Mouse (Mus musculus): ENCODE results near the gene Six1.
"Not testable (repeated sequence)": the region's sequence is repeated elsewhere in the genome, so short reads cannot be mapped to it uniquely, and the experiment has no call there.

Gene Six1

DNA sequence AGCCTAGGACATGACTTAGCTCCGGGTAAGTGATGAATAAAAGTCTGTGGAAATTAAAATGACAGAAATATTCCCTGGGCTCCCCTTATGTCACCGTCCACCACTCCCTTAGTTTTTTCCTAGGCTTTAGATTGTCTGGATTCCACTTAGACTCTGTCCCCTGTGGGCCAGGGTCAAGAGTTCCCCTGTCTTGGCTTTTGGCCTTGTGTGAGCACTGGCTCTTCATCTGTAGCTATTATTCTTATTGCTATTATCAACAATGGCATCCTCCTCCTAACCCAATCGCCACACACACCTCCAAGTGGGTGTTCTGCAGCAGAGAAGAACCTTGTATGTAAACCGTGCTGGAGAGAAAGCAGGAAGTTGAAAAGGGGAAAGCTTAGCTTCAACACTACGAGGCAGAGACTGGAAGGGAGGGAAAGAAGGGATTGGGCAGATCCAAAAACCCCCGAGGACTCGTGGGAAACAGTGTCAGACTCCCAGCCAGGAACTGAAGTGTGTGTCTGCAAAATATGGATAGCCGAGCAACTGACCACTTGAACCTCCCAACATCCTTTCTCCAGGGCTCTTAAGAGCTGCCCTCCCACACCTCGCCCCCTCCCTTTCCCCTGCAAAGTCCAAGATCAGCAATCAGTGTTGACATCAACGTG is 41.4 kb downstream of the Six1 start:
- in situ Hi-C loops (cut with MboI; ENCODE audit: low pct_unique_long_range_greater_than_20kb in 1 of 2, low sequenced_read_pairs in 2 of 2, unreplicated experiment in 1 of 2): loop anchor here in 1 of 2 experiments (10.0 kb wide), 1 partner anchor 443 kb away; no protein-coding TSS in a partner anchor

DNA sequence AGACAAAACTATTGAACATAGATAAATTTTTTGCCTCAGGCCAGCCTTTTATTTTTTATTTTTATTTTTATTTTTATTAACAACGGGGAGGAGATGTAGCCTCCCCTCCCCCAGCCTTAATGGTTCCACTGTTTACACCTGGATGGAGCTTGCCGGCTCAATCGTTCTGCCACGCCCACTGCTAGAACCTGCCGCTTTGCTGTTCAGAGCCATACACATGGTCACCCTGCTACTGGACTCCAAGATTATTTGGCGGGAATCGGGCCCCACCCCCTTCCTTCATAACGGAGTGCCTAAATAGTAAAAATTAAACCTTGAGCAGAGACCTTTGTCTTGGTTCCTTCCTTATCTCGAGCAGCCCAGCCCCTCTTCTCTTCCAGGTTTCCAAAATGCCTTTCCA is 50.8 kb downstream of the Six1 start:
- in situ Hi-C loops (cut with MboI; ENCODE audit: low pct_unique_long_range_greater_than_20kb in 1 of 2, low sequenced_read_pairs in 2 of 2, unreplicated experiment in 1 of 2): not testable (repeated sequence)

DNA sequence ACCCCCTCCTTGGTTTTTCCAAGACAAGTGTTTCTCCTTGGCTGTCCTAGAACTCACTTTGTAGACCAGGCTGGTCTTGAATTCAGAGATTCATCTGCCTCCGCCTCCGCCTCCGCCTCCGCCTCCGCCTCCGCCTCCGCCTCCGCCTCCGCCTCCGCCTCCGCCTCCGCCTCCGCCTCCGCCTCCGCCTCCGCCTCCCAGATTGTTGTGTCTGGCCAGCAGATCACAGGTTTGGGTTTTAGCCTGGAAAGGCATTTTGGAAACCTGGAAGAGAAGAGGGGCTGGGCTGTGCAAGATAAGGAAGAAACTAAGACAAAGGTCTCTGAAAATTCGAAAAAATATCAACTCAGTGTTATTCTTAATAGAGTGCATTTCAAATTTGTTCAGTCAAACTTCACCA is 51.4 kb downstream of the Six1 start:
- in situ Hi-C loops (cut with MboI; ENCODE audit: low pct_unique_long_range_greater_than_20kb in 1 of 2, low sequenced_read_pairs in 2 of 2, unreplicated experiment in 1 of 2): not testable (repeated sequence)

GRCm38 (mm10) chr12:72998105-72999001 is 55.3 kb downstream of the Six1 start:
- in situ Hi-C loops (cut with MboI; ENCODE audit: low pct_unique_long_range_greater_than_20kb in 1 of 2, low sequenced_read_pairs in 2 of 2, unreplicated experiment in 1 of 2): loop anchor here (25.0 kb wide), 1 partner anchor 486 kb away; no protein-coding TSS in a partner anchor

- in situ Hi-C loops (cut with MboI; ENCODE audit: low pct_unique_long_range_greater_than_20kb in 1 of 2, low sequenced_read_pairs in 2 of 2, unreplicated experiment in 1 of 2): loop anchor here (25.0 kb wide), 1 partner anchor 484 kb away; no protein-coding TSS in a partner anchor
Observed at GRCm38 (mm10) chr12:72996646-72997045, 57.0 kb downstream of the Six1 start.

Measured in mouse embryonic stem cell (cell line).